Mouse (Mus musculus) heart, postnatal 0 days (tissue): ENCODE measurements around the gene Ndufaf8.

Source experiments
- CTCF ChIP-seq: IDR thresholded peaks from 2 replicates; pipeline ENCODE4 v1.5.1; 2016; ENCODE audit warnings: antibody characterized with exemption, control low read depth, low read depth
- EP300 ChIP-seq: IDR thresholded peaks from 2 replicates; pipeline ENCODE4 v1.6.1; 2016; ENCODE audit warnings: antibody characterized with exemption, low read depth

DNA sequence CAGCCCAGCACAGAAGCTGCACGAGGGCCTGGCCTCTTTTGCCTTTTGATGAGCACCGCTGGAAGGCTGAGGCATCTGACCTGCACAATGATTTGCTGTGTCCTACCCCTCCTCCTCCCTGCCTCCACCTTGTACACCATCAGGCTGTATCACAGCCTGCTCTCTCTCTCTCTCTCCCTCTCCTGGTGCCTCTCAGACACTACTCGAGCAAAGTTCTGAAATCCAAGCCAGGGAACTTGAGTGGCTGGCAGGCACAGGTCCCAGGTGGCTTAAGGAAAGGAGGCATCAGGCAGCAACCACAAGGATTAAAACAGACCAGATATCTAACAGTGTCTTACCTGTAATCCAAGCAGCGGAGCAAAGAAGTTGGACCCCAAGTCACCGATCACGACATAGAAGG, 41.5 kb downstream of the Ndufaf8 start:
- TF ChIP-seq CTCF (peak; percentile 37), EP300 (no peak)
